Mouse (Mus musculus): ENCODE results near the gene Adora1.

DNA sequence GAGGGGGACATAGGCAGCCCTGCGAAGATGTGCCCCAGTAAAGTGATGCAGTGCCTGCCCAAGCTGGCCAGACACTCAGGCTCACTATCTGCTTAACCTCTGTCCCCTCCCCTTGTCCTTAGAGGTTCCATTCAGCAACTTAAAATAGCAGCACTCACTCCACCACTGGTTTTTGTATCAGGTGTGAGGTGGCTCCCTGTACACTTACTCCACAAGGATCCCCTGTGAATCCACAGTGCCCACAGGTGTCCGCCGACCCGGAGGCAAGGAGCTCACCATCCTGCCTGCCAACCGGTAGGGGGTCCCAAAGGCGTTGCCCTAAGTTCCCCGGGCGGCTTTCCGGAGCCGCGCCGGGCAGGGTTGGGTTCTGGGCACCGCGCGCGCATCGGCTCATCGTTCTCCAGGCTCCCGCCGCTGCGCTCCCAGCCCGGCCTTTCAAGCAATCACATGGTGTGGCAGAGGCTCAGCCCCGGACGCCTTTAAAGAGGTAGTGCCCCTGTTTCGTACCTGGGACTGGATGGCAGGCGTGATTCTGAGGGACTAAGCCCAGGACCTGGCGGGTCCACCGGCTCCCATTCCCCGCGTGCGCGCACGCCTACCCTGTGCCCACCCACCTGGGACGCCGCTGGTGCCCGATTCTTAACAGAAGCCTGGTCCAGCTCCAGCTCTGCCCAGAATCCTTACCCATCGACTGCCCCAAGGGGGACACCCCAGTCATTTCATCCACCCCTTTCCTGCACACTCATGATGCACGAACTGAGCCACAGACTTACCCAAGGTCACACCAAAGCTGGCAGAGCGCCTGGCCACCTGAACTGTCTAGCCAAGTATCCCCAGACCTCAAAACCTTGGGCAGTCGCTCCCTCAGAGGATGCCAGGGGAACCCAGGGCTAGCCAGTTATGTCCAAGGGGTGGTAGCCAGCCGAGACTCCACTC lies 508 bp downstream of the Adora1 start:
- TF ChIP-seq POLR2A (IDR thresholded peaks at IDR 0.05; ENCODE audit: insufficient read length, low read depth) (no peak), CEBPB (IDR thresholded peaks at IDR 0.05; ENCODE audit: insufficient read depth, poor library complexity, severe bottlenecking) (no peak), TCF3 (IDR thresholded peaks at IDR 0.05; ENCODE audit: insufficient read length, low read depth) (no peak), TCF12 (IDR thresholded peaks at IDR 0.05; ENCODE audit: insufficient read depth, poor library complexity, severe bottlenecking) (no peak), MAX (IDR thresholded peaks at IDR 0.05; ENCODE audit: low read depth) (no peak), USF1 (IDR thresholded peaks at IDR 0.05; ENCODE audit: low read depth) (no peak), MYOG (IDR thresholded peaks at IDR 0.05; ENCODE audit: control insufficient read depth in 1 of 3, insufficient read depth in 1 of 3, insufficient read length in 2 of 3, low read depth in 2 of 3) (no peak), E2F4 (IDR thresholded peaks at IDR 0.05; ENCODE audit: insufficient read depth) (no peak), MYOD1 (IDR thresholded peaks at IDR 0.05; ENCODE audit: control insufficient read depth in 1 of 3, insufficient read length in 2 of 3, low read depth in 2 of 3) (no peak), POLR2AphosphoS2 (IDR thresholded peaks at IDR 0.05; ENCODE audit: insufficient read length, low read depth) (no peak)
